Comparison of ENCODE assay signal across 11 mouse cellular contexts in the genomic region with DNA sequence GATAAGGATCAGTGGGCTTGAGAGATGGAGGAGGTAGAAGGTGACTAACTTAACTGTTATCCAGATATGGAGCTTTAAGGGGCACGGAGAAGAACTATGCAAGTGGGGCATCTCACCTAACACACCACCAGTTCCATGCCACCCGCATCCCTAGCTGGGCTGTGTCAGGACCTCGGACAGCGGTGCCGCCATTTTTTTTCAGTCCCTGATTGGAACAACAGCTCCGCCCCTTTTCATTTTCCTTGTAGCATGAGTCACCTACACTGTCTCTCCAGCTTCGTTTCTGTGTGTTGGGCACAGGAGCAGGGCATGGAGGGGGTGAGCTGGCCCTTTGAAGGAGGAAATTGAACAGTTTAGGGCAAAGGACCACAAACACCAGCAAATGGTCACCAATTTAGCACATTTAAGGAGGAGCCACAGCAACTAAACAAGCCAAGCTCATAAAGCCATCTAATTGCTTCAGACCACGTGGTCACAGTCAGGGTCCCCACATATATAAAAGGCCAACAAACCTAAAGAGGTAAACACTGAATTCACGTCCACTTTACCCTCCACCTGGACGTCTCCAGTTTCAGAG. TPM values are rescaled to one million over a fixed set of nuclear protein-coding genes. Genes with fewer than 3 reads are reported as not detected.
DNase-seq lines count a peak whose midpoint lies in the region; ATAC-seq lines count a peak whose summit lies in the region.
"Had no signal": no experiment of that assay in that cellular context is flagged by ENCODE, and none has a peak within 500 bp of the region (broad histone marks: within the 10 kb centered on the region; RNA-seq: fewer than 3 reads in every experiment).

TSS of gene Krt86 (plus strand) at position 527 of the 577 bp plus-strand sequence.

- peaks cover 7% of the 10 kb centered on the region for H3K27me3 ChIP-seq in forebrain, embryonic 10.5 days (ENCODE audit: poor library complexity, severe bottlenecking)
- H3K27me3 ChIP-seq in forebrain, embryonic 13.5 days, result no peaks in the 10 kb centered on the region

- peak; percentile 49 for DNase-seq in forebrain, embryonic 10.5 days (ENCODE audit: extremely low spot score, low spot score)
- peak; percentile 38 for DNase-seq in ovary, postnatal 14 days (ENCODE audit: low spot score)
- no peak for DNase-seq in ovary, adult 18-20 months (ENCODE audit: low spot score)
- peak; percentile 74 for DNase-seq in embryo, embryonic 10.5 days (ENCODE audit: low spot score)
- peak; percentile 69 for DNase-seq in mesoderm, embryonic 11.5 days (ENCODE audit: low read depth, low spot score)
- no peak for DNase-seq in cerebellum, postnatal 10 days

- H3K4me2 ChIP-seq in forebrain, embryonic 13.5 days, result no peak within 1 kb of the TSS
- H3K4me2 ChIP-seq: limb, embryonic 13.5 days; neural tube, embryonic 12.5 days had no signal

- no peak for ATAC-seq in forebrain, embryonic 13.5 days
- ATAC-seq in erythroblast, adult 5-6 weeks (replicated peaks; ENCODE audit: low FRiP score, poor library complexity, severe bottlenecking), result no peak

- H3K27ac ChIP-seq in forebrain, embryonic 10.5 days, result no peak within 1 kb of the TSS
- no peak within 1 kb of the TSS for H3K27ac ChIP-seq in forebrain, embryonic 13.5 days
- H3K27ac ChIP-seq: limb, embryonic 13.5 days; neural tube, embryonic 12.5 days had no signal

- no peaks in the 10 kb centered on the region for H3K9me3 ChIP-seq in forebrain, embryonic 10.5 days
- H3K9me3 ChIP-seq in forebrain, embryonic 13.5 days (replicated peaks), result no peaks in the 10 kb centered on the region
- H3K9me3 ChIP-seq: limb, embryonic 13.5 days; neural tube, embryonic 12.5 days had no signal

- no peak within 1 kb of the TSS for H3K4me3 ChIP-seq in forebrain, embryonic 10.5 days
- no peak within 1 kb of the TSS for H3K4me3 ChIP-seq in forebrain, embryonic 13.5 days
- H3K4me3 ChIP-seq: limb, embryonic 13.5 days; neural tube, embryonic 12.5 days had no signal

- no peaks in the 10 kb centered on the region for H3K4me1 ChIP-seq in forebrain, embryonic 10.5 days
- H3K4me1 ChIP-seq in forebrain, embryonic 13.5 days, result no peaks in the 10 kb centered on the region
- H3K4me1 ChIP-seq: limb, embryonic 13.5 days; neural tube, embryonic 12.5 days had no signal

- 33% methylated on average over 10 of the region's 10 CpGs for WGBS in forebrain, embryonic 10.5 days
- WGBS in forebrain, embryonic 13.5 days, result 34% methylated on average over 10 of the region's 10 CpGs

- no peaks in the 10 kb centered on the region for H3K36me3 ChIP-seq in forebrain, embryonic 10.5 days (replicated peaks)
- no peaks in the 10 kb centered on the region for H3K36me3 ChIP-seq in forebrain, embryonic 13.5 days (ENCODE audit: poor library complexity, severe bottlenecking)
- H3K36me3 ChIP-seq: limb, embryonic 13.5 days; neural tube, embryonic 12.5 days had no signal

- H3K9ac ChIP-seq in forebrain, embryonic 13.5 days, result no peak within 1 kb of the TSS
- H3K9ac ChIP-seq: limb, embryonic 13.5 days; neural tube, embryonic 12.5 days had no signal

RNA-seq across cellular contexts. Expression of gene Krt86, which starts in this region (rescaled TPM):
- polyA plus RNA-seq in forebrain, embryonic 10.5 days (2016; fragmentation: Nextera tagmentation; extraction: Ambion mirVana), result 0.07 TPM in 1 of 2 replicates, not detected in the other
- not detected in 2 replicates for polyA plus RNA-seq in forebrain, embryonic 13.5 days (2015; fragmentation: Nextera tagmentation; extraction: Ambion mirVana)
- not detected in 2 replicates for total RNA-seq in erythroblast, adult 5-6 weeks (2015; ENCODE audit: low replicate concordance)
- total RNA-seq in erythroblast, adult 5-6 weeks (2017; ENCODE audit: low replicate concordance), result not detected in 2 replicates
- total RNA-seq: gastrocnemius, postnatal 4 days had no signal
- polyA plus RNA-seq: limb, embryonic 13.5 days; neural tube, embryonic 12.5 days had no signal

Comparison
In these comparisons a context has a peak if more than half of its experiments do, and no peak if none do; other contexts are left out.
1. DNase-seq: peak in ovary, postnatal 14 days (single experiment), embryo, embryonic 10.5 days (single experiment) and mesoderm, embryonic 11.5 days (single experiment); none in ovary, adult 18-20 months (single experiment) and cerebellum, postnatal 10 days (0 of 2).
2. Peak in DNase-seq in forebrain, embryonic 10.5 days; RNA of the gene not detected or under 1 TPM.